ENCODE assay signal across 8 mouse cellular contexts in the genomic region with DNA sequence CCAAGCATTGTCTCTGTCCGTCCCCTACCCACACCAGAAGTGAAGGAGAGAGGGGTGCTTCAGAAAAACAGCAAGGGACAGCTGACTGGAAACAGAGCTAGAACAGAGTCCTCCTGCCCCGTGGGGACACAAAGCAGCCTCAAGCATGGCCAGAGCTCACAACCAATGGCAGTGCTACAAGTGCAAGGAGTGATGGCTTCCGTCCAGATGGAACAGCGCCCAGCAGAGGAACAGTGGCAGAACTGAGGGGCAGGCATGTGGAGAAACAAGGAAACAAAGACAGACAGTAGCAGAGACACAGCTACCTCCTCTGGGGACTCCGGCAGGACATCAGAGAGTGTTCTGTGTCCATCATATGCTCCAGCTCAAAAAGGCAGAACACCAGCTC. TPM values are rescaled to one million over a fixed set of nuclear protein-coding genes. Genes with fewer than 3 reads are reported as not detected.
DNase-seq lines count a peak whose midpoint lies in the region; ATAC-seq and TF ChIP-seq lines count a peak whose summit lies in the region.

No protein-coding gene starts in this region.

- no peak for TF ChIP-seq EP300 in heart, adult 2 months (IDR thresholded peaks at IDR 0.05; ENCODE audit: insufficient read depth, low read depth, low read length)

- H3K9me3 ChIP-seq in forebrain, embryonic 11.5 days (ENCODE audit: control insufficient read depth, low read length): no peaks in the 10 kb centered on the region
- H3K9me3 ChIP-seq in forebrain, embryonic 10.5 days: no peaks in the 10 kb centered on the region

- H3K4me1 ChIP-seq in forebrain, embryonic 11.5 days (replicated peaks; ENCODE audit: control insufficient read depth, insufficient read depth, low read length): no peaks in the 10 kb centered on the region
- H3K4me1 ChIP-seq in forebrain, embryonic 10.5 days: peaks cover 4% of the 10 kb centered on the region; the same call in 1 of the 2 replicates
- peaks cover 5% of the 10 kb centered on the region for H3K4me1 ChIP-seq in heart, adult 2 months (ENCODE audit: control insufficient read depth, insufficient read depth, low read length)

- H3K36me3 ChIP-seq in forebrain, embryonic 11.5 days (ENCODE audit: control insufficient read depth, insufficient read depth, low read length): no peaks in the 10 kb centered on the region
- H3K36me3 ChIP-seq in forebrain, embryonic 10.5 days (replicated peaks): peaks cover 8% of the 10 kb centered on the region; the same call in 1 of the 2 replicates
- H3K36me3 ChIP-seq in heart, adult 2 months (ENCODE audit: control insufficient read depth, insufficient read depth, low read length): no peaks in the 10 kb centered on the region

- intact Hi-C loops in heart, adult 2 months (cut with DNase I): loop anchor here (1.0 kb wide), 1 partner anchor 26 kb away; a partner anchor contains a TSS

- no peak for DNase-seq in forebrain, embryonic 11.5 days (ENCODE audit: low spot score)
- no peak for DNase-seq in forebrain, embryonic 10.5 days (ENCODE audit: extremely low spot score, low spot score)
- DNase-seq in cerebellum, adult 9-10 months: peak; percentile 92
- DNase-seq in heart, adult 2 months: peak; percentile 71 to 75
- peak; percentile 88 for DNase-seq in kidney, adult 9 months
- DNase-seq in lung, adult 18-20 months: peak; percentile 69 to 77
- DNase-seq in retina, postnatal 7 days (ENCODE audit: low read depth, low spot score): peak; percentile 43
- no peak for DNase-seq in c-Kit-positive CD71-positive TER-119-positive erythroid progenitor cells, embryonic 14.5 days (ENCODE audit: low spot score)

- TF ChIP-seq CTCF in heart, adult 2 months (IDR thresholded peaks at IDR 0.05): 0 out of 2 replicates have a peak, but pooled peaks have one; percentile 8

- no peak for ATAC-seq in forebrain, embryonic 11.5 days (replicated peaks; ENCODE audit: low FRiP score)

- H3K27ac ChIP-seq in forebrain, embryonic 11.5 days (ENCODE audit: low read depth, low read length): 0 out of 2 replicates have a peak overlapping the region, but pooled peaks have one; percentile 20
- H3K27ac ChIP-seq in forebrain, embryonic 10.5 days: no peak overlapping the region
- H3K27ac ChIP-seq in heart, adult 2 months: peak overlapping the region; percentile 70

- no peaks in the 10 kb centered on the region for H3K79me2 ChIP-seq in heart, adult 2 months (replicated peaks; ENCODE audit: control insufficient read depth, insufficient read depth, low read length)

- TF ChIP-seq POLR2A in heart, adult 2 months (IDR thresholded peaks at IDR 0.05; ENCODE audit: insufficient read depth, low read depth, low read length): no peak

- H3K4me3 ChIP-seq in forebrain, embryonic 11.5 days (ENCODE audit: low read depth, low read length): no peak overlapping the region
- no peak overlapping the region for H3K4me3 ChIP-seq in forebrain, embryonic 10.5 days
- no peak overlapping the region for H3K4me3 ChIP-seq in heart, adult 2 months

- H3K4me2 ChIP-seq in forebrain, embryonic 11.5 days (ENCODE audit: low read depth, low read length, severe bottlenecking): no peak overlapping the region

- H3K9ac ChIP-seq in forebrain, embryonic 11.5 days (ENCODE audit: low read length): 0 out of 2 replicates have a peak overlapping the region, but pooled peaks have one; percentile 32
- H3K9ac ChIP-seq in heart, adult 2 months (ENCODE audit: low read depth, low read length): no peak overlapping the region

- no peaks in the 10 kb centered on the region for H3K27me3 ChIP-seq in forebrain, embryonic 11.5 days (ENCODE audit: control insufficient read depth, insufficient read depth, low read length)
- no peaks in the 10 kb centered on the region for H3K27me3 ChIP-seq in forebrain, embryonic 10.5 days (ENCODE audit: poor library complexity, severe bottlenecking)
- no peaks in the 10 kb centered on the region for H3K27me3 ChIP-seq in heart, adult 2 months (ENCODE audit: control insufficient read depth, insufficient read depth, low read length)

- WGBS in forebrain, embryonic 11.5 days: 72% methylated on average over 5 of the region's 5 CpGs
- WGBS in forebrain, embryonic 10.5 days: 81% methylated on average over 5 of the region's 5 CpGs
- 21% methylated on average over 5 of the region's 5 CpGs for WGBS in heart, adult 2 months

RNA-seq across cellular contexts. Expression of a gene that starts 26.1 kb away (rescaled TPM):
- 31.3 and 35.1 TPM in 2 replicates for polyA plus RNA-seq in forebrain, embryonic 11.5 days (2014; fragmentation: Nextera tagmentation; extraction: Ambion mirVana)
- polyA plus RNA-seq in forebrain, embryonic 10.5 days (2016; fragmentation: Nextera tagmentation; extraction: Ambion mirVana): 21.0 and 22.3 TPM in 2 replicates
- 10 to 100 TPM; 29.7 to 30.5 TPM for total RNA-seq in heart, adult 2 months (2021)
- 29.3 and 33.1 TPM in 2 replicates for polyA plus RNA-seq in heart, adult 2 months (2012; rRNA removed)

RNA-seq across cellular contexts. Expression of a gene that starts 46.9 kb away (rescaled TPM):
- polyA plus RNA-seq in forebrain, embryonic 11.5 days (2014; fragmentation: Nextera tagmentation; extraction: Ambion mirVana): 22.5 and 24.6 TPM in 2 replicates
- polyA plus RNA-seq in forebrain, embryonic 10.5 days (2016; fragmentation: Nextera tagmentation; extraction: Ambion mirVana): 23.5 and 24.7 TPM in 2 replicates
- total RNA-seq in heart, adult 2 months (2021): 1 to 10 TPM; 9.2 to 9.5 TPM
- 13.9 and 23.3 TPM in 2 replicates for polyA plus RNA-seq in heart, adult 2 months (2012; rRNA removed)

RNA-seq across cellular contexts. Expression of a gene that starts 52.2 kb away (rescaled TPM):
- polyA plus RNA-seq in forebrain, embryonic 11.5 days (2014; fragmentation: Nextera tagmentation; extraction: Ambion mirVana): 74.6 and 89.6 TPM in 2 replicates
- polyA plus RNA-seq in forebrain, embryonic 10.5 days (2016; fragmentation: Nextera tagmentation; extraction: Ambion mirVana): 126 and 138 TPM in 2 replicates
- total RNA-seq in heart, adult 2 months (2021): 1 to 10 TPM; 3.7 to 4.4 TPM
- polyA plus RNA-seq in heart, adult 2 months (2012; rRNA removed): 13.8 and 21.4 TPM in 2 replicates

RNA-seq across cellular contexts. Expression of a gene that starts 57.6 kb away (rescaled TPM):
- polyA plus RNA-seq in forebrain, embryonic 11.5 days (2014; fragmentation: Nextera tagmentation; extraction: Ambion mirVana): 31.4 and 33.1 TPM in 2 replicates
- 31.8 and 37.0 TPM in 2 replicates for polyA plus RNA-seq in forebrain, embryonic 10.5 days (2016; fragmentation: Nextera tagmentation; extraction: Ambion mirVana)
- total RNA-seq in heart, adult 2 months (2021): 1 to 10 TPM; 6.1 to 7.4 TPM
- polyA plus RNA-seq in heart, adult 2 months (2012; rRNA removed): 15.1 and 15.5 TPM in 2 replicates

Comparison
In these comparisons a context has a peak if more than half of its experiments do, and no peak if none do; other contexts are left out.
1. DNase-seq: peak in cerebellum, adult 9-10 months (single experiment), heart, adult 2 months (2 of 2), kidney, adult 9 months (single experiment), lung, adult 18-20 months (2 of 2) and retina, postnatal 7 days (single experiment); none in forebrain, embryonic 11.5 days (single experiment), forebrain, embryonic 10.5 days (single experiment) and c-Kit-positive CD71-positive TER-119-positive erythroid progenitor cells, embryonic 14.5 days (single experiment).